Mouse (Mus musculus): Measurements from ENCODE around the gene Pdzrn3.

Pdzrn3 gene

DNA sequence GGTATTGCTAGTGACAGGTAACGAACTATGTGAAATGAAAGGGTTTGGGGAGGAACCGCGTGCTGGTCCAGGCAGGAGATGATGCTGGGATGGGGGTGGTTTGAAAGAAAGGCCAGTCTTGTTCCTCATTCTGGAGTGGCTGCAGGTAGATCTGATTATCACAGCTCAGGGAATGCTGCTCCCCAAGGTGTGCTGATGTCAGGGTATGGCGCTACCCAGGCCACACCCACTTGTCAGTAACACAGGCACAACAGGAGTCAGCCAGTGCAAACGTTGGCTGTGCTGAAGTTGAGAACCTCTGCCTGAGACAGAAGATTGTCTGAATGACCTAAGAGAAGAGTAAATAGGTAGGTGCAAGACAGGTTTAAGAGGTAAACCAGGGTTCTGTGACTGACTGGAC, 4.7 kb downstream of the Pdzrn3 start:
- DNase-seq (ENCODE audit: low read depth, low spot score), result no peak

DNA sequence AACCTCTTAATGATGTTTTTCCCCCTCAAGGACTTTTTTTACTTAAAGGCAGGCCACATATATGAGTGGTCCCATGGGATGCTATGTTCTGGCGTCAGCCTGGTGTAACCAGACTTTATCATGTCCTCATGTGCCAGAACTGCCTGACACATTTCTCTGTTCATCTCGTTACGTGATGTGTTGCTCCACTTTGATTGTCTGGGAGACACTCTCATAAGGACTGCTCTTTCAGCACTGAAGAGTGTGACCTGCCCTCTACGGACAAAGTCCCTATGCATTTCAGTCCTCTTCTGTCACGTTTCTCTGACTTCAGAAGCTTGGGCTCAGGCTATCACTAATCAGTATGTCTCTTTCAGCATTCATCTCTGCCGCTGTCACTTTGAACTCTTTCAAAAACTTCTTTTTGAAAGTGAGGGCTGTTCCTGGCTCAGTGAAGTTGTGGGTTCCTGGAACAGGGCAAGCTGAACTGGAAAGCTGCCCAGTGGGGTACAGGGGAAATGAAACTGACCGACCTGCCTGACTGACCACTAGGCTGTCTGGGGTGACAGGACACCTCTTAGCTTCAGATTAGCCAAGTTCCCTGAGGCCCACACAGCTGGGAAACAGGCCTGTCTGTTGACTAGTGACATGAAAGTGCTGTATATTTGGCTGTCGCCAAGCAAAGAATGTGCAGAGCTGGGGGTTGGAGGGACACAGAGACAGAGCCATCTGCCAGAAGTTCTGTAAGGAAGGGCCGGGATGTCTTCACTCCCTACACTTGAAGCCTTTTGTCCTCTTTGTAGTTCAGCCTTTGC, 10.7 kb downstream of the Pdzrn3 start:
- no peak for DNase-seq (ENCODE audit: low read depth, low spot score)

DNA sequence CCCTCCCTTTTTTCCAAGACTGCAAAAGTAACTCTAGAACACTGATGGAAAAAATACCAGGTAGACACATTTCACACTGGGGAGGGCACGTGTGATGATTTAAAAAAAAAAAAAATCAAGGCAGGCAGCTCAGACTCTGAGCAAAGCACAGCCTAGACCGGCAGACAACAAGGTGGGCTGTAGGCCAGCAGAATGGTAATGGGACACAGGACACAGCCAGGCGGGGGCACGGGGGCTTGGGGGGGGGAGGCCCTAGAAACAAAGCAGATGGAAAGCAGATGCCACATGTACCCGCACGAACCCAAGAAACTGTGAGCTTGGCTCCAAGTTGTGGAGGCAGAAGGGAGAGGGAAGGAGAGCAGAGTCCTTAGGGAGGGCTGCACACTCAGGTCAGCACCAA, 11.9 kb downstream of the Pdzrn3 start:
- DNase-seq (ENCODE audit: low read depth, low spot score), result no peak

DNA sequence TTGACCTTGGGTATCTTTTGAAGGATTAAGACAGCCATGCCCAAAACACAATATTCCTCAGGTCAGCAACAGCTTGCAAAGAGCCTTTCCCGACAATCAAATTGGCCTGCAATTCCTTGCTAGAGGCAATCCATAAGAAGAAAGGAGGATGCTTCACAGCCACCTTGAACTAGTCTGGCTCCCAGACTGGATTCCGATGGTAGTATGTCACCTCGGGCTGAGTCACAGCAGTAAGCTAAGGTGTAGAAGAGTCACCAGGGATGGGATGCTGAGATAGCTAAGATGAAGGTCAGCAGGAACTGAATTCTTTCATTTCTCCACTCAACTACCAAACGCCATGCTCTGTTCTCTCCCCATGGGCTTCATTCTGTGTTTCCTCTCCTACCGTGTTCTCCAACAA, 13.8 kb downstream of the Pdzrn3 start:
- DNase-seq (ENCODE audit: low read depth, low spot score), result no peak

DNA sequence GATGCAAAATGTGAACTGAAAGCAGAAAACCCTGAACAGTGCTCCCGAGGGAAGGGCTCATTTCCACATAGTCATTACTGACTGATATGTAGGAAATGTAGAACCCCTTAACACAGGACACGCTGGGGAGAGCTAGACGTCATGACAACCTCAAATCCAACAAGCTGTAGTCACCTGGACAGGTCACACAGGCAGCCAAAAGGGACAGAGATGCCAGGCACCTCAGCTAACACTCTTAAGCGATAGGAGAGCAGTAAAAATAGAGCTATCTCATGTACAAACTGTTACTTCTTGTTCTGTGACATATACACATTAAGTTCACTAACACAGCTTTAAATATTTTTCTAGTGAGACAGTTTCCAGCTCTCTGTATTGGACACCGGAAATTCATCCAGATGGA, 15.0 kb downstream of the Pdzrn3 start:
- no peak for DNase-seq (ENCODE audit: low read depth, low spot score)

DNA sequence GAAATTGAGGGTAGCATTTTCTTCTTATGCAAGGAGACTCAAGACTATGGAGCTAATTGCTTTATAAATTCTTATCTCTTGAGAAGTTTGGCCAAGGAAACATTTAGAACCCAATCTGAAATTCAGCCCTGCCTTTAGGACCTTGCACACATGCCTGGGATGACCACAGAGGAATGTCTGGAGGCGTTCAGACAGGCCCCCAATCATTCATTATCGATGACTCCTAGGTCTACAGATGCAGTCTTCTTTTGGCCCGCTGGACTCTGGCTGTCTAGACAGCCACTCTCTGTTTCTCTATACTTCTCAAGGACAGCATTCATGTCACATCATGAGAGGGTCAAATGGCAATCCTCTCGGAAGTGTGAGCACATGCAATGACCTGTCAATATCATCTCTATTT, 15.4 kb downstream of the Pdzrn3 start:
- no peak for DNase-seq (ENCODE audit: low read depth, low spot score)

DNA sequence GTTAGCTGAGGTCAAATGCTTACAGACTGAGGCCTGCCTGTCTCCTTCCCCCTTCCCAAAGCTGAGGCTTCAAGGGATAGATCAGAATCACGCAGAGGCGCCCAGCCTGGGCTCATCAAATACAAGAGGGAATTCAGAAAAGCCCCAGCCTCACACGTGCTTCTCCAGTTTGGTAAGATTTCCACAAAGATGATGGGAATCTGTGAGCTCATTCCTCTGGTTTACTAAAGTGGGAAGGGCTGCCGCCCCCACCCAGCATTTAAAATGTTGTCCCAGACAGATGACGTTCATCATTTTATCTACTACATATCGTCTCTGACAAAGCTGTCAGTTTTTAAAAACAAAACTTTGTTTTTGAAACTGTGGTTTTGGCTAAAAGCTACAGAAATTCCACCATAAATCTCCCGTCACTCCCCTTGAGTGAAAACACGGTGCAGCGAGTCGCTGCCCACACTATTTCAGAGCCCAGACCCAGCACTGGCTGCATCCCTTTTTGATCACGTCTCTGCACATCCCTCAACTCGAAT, 17.4 kb downstream of the Pdzrn3 start:
- no peak for DNase-seq (ENCODE audit: low read depth, low spot score)

DNA sequence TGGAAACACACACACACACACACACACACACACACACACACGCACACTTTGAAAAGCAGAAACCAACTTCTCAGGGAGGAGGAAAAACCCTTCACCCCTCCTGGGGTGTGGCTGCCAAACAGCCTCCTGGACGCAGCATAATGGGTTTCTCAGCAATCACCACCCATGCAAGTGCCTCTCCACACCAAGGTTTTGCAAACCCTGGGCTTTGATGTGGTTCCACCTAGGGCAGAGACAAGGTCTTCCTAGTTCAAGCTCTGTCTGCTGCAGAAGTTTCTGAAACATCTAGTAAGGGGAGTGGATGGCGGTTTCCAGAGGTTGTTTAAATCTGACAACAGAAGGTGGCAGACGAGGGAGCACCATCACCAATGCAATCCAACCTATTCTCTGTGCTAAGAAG, 18.1 kb downstream of the Pdzrn3 start:
- peak; percentile 16 for DNase-seq (ENCODE audit: low read depth, low spot score)

DNA sequence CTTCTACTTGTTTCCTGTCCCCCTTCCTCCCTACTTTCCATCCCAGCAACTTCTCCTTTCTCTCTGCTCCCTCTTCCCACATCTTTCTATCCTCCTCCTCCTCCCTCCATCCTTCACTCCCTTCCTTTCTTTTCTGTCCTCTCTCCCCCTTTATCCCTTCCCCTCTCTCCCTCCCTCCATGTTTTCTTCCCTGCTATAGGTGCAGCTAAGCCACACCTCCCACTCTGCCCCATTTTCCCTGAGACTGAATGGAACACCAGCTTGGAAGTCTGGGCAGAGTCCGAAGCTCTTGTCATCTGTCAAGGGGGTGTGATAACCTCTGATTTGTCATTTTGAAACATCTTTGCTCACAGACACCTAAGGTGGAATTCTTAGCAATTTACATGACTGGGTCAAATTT, 22.8 kb downstream of the Pdzrn3 start:
- no peak for DNase-seq (ENCODE audit: low read depth, low spot score)

DNA sequence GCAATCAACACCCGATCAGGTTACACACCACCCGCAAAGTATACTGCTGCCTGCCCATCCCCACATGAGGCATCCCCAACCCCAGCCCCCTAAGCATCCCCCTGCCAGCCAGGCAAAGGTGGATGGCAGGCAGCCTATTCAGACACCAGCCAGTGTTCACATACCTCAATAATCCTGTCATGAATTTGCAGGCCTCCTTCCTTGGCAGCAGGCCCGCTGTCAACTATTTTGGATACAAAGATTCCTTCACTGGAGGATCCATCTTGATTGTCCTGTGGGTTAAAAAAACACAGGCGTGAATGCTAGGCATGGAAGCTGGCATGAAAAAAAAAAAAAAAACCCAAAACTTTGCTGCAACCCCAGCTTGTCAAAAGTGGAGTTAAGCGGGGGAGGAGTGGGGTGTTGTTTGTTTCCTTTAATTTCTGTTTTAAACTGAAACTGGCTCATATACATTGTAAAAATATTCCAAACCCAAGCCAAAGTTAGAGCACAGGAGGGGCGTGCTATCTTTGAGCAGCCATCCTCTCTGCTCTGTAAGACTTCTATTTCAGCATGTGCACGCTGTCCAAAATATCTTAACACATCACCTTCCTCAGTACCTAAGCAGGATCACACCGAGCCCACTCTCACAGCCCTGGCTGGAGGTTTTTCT, 23.3 kb downstream of the Pdzrn3 start:
- DNase-seq (ENCODE audit: low read depth, low spot score), result no peak

DNA sequence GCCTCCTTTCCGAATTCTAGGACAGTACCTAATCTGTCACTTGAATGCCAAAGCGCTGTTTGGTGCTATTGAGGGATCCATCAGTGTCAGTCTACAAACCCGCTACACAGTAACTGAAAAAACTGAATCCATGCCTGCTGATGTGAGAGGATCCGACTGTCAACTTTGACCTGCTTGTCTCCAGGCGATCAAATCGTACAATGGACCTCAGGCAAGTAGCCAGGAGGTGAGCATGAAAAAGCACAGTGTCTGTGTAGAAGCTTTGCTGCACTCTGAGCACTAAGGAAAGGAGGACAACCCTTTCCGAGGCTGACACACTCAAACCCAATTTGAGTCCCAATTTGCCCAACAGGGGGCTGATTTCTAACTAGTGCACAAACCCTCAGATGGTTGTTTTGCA, 24.0 kb downstream of the Pdzrn3 start:
- no peak for DNase-seq (ENCODE audit: low read depth, low spot score)

DNA sequence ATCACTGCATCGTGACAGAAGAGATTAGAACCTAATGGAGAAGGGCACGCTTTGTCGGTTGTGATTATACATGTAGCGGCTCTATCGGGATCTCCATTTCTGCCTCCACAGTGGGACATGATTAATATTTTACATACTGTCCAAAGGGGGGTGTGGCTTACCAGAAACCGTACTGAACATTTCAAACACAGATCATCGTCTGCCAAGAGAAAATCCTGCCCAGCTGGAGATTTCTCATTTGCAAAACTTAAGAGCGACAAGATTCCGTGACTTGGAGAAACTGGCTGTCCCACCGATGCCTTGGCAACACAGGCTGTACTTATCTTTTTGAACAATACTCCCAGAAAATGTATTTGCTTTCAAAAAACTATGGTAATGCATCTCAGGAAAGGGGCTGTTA, 25.1 kb downstream of the Pdzrn3 start:
- no peak for DNase-seq (ENCODE audit: low read depth, low spot score)

DNA sequence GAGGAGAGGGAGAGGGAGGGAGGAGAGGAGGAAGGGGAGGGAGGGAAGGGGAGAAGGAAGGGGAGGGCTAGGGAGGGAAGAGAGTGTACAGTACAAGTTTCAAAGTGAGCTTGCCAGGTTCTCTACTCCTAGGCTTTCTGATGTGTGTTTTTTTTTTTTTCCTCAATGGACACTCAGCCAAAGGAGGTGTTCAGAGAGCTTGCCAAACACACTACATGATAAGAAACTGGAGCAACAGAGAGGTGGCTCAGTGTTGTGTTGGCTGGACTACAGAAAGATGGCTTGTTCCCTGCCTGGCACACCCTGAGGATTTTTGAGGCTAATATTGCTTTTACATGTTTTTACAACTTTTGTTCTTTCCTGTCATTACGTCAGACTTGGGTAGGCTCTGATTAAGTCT, 26.6 kb downstream of the Pdzrn3 start:
- DNase-seq (ENCODE audit: low read depth, low spot score), result no peak

DNA sequence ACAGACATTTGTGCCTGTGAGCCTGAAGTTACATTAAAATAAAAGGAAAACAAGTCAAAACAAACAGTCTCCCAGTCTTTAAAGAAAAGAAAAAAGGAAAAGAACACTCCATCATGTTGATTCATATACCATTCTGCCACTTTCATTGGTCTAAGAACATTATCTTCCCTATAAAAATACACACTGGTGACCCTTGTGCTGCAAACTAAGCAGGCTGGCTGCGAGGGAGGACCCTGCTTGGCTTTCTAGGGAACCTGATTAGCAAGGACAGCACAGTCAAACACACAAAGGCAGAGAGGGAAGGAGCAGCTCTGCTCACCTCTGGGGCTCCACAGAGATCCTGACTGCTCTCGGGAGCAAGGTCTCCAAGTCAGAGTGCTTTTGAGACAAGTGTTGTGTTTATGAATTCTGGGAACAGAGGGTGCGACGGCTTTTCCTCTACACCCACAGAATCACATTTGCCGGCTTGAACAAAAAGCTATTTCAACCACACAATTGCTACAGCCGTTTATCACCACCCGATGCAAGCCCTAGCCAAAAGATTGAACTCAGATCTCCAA, 27.2 kb downstream of the Pdzrn3 start:
- no peak for DNase-seq (ENCODE audit: low read depth, low spot score)

DNA sequence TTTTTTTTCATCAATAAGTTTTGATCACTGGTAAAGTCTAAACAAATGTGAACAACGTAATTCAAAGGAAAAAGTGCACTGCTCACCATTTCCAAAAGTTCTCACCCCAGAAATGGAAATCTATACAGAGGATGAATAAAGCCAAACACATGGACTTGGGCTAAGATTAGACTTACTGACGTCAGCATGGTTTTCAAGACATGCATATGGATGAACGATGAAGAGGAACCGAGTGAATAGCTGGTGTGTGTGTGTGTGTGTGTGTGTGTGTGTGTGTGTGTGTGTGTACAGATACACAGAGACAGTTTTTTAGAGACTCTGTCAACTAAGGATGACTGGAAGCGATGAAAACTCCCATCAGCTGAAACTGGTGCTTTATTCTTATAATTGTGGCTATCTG, 29.2 kb downstream of the Pdzrn3 start:
- no peak for DNase-seq (ENCODE audit: low read depth, low spot score)

DNA sequence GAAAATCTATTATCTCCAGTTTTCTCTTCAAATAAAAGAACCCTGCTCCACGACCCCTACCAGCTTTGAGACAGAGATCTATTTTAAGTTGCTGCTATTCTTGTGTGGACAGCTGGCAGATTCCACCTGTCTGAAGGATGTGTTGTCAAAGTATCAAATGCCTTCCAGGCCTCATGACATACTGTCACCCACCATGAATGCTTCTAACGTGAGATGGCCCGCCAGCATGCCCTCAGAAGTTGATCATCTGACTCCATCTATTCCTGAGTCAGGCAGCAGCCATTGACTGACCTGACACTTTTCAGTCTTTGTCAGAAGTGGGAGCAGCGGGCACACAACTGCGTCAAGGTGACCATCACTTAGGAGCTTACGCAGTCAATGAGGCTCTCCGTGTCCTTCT, 37.6 kb downstream of the Pdzrn3 start:
- DNase-seq (ENCODE audit: low read depth, low spot score), result no peak

DNA sequence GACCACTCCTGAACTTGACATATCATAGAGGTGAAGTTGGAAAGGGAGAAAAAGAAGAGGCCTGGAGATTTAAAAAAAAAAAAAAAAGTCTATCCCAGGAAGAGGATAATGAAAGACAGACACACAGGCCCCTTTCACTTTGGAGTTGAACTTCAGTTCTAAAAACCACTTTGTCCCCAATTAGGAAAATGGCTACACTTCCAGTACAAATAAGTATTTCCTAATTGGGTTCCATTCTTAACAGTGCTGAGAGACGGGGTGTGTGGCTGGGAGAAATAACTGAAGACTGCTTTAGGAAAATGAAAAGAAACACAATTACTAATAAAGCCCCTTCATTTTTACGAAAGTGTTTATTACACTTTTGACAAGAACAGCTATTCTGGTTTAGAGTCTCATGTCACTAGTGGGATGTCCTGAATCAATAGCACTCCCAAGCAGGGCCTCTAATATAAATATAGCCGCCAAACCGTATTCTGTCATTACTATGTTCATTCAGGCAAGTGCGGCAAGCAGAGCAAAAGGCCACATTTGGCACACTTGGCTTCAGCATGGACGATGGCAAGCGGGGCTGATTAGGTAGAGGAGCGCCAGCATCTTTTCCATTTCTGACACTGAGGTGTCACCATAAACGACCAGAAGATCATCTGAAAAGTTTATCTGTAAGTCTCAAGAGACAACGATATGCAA, 39.7 kb downstream of the Pdzrn3 start:
- DNase-seq (ENCODE audit: low read depth, low spot score), result no peak

DNA sequence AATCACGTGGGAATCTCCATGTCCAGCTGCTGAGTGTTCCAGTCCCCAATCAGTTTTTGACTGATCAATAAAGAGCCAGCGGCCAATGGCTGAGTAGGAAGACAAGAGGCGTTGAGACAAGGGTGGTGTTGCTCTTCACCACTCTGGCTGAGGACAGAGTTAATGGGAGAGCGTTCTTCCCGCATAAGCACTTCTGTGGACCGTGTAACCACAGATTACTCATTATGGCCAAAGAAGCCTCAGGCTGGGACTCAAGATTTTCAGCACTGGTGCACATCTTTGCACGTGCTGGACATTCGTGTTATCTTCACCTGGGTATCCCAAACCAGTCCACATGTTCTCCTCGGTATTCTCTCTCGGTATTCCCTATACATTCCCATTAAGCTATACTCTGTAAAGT, 41.0 kb downstream of the Pdzrn3 start:
- DNase-seq (ENCODE audit: low read depth, low spot score), result no peak

DNA sequence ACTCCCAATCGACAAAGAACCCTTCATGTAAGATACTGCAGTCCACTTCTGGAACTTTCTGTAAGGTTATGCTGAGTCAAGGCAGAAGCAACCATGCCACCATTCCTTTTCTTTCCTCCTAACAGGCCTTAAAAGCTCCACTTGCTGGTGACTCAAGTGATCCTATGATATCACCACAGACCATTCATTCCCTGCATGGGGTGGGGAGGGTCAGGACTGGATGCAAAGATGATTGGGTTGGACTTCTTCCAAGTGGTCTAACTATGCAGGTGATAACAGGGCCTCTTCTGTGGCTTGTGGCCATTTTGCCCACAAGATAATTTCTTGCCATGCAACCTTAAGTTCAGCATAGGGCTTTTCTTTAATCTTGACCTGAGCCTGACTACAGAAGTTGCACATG, 42.0 kb downstream of the Pdzrn3 start:
- no peak for DNase-seq (ENCODE audit: low read depth, low spot score)

DNA sequence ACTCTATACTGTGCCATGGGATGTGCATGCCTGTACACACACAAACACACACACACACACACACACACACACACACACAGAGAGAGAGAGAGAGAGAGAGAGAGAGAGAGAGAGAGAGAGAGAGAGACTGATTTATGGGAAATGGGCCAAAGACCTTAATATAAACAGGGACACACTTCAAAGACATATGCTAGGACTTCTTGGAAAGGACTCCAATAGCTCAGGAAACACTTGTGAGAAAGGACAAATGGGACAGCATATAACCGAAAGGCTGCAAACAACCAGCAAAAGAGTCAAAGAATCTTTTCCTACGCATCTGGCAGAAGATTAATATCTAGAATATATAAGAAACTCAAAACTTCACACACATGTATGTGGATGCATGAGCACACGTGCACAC, 43.2 kb downstream of the Pdzrn3 start:
- no peak for DNase-seq (ENCODE audit: low read depth, low spot score)

DNA sequence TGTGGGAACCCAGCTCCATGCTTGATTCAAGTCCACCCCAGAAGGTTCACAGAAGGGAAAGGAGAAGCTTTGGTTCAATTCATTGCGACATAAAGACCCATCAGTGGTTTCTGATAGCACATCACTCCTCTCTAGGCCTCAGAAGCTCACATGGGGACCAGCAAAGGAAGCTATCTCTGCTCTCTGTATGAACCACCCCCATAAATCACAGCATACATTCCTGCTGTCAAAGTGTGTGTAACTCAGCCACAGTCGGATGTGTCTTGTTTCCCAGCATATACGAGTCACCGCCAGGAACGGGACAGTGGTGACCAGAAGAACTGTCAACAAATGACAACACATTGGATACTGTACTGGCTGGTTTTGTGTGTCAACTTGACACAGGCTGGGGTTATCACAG, 47.3 kb downstream of the Pdzrn3 start:
- no peak for DNase-seq (ENCODE audit: low read depth, low spot score)

DNA sequence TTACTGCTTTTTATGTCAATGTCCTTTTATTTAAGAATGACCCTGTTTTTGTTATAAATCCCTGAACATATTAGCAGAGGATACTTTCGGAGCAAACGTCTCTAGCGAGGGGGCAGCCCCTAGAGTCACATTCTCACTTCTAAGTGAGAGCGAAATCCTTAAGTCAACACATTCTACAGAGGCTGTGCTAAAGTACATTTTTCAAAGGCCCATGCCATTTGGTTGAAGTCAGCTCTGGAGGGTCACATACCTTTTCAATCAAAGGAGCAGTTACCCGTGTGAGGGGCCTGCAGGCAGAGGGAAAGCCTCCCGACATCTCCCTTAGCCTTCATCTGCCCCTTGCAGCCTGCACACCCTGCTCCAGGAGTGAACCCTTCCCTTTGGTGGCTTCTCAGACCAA, 48.2 kb downstream of the Pdzrn3 start:
- DNase-seq (ENCODE audit: low read depth, low spot score), result no peak

Measured in CD4-positive, CD25-positive, alpha-beta regulatory T cell, adult 2 months (primary cell).